In genomic region chr1:153665066-153665715, GRCm38 (mm10) we compare ENCODE assay signal across 9 mouse cellular contexts. TPM values are rescaled to one million over a fixed set of nuclear protein-coding genes. Genes with fewer than 3 reads are reported as not detected.
DNase-seq lines count a peak whose midpoint lies in the region; ATAC-seq and TF ChIP-seq lines count a peak whose summit lies in the region.
"Had no signal": no experiment of that assay in that cellular context is flagged by ENCODE, and none has a peak within 500 bp of the region (broad histone marks: within the 10 kb centered on the region; RNA-seq: fewer than 3 reads in every experiment).

No protein-coding gene starts in this region.

- 26% methylated on average over 10 of the region's 10 CpGs for WGBS in intestine, postnatal 0 days
- WGBS in intestine, embryonic 15.5 days = 19% methylated on average over 10 of the region's 10 CpGs
- 3% methylated on average over 10 of the region's 10 CpGs for WGBS in forebrain, postnatal 0 days
- 18% methylated on average over 10 of the region's 10 CpGs for WGBS in stomach, embryonic 16.5 days

- H3K36me3 ChIP-seq in intestine, postnatal 0 days (ENCODE audit: control insufficient read depth, insufficient read depth) = no peaks in the 10 kb centered on the region
- no peaks in the 10 kb centered on the region for H3K36me3 ChIP-seq in intestine, embryonic 15.5 days
- H3K36me3 ChIP-seq in forebrain, postnatal 0 days (ENCODE audit: insufficient read depth) = no peaks in the 10 kb centered on the region
- H3K36me3 ChIP-seq in stomach, embryonic 16.5 days (ENCODE audit: control insufficient read depth, insufficient read depth, low read length) = no peaks in the 10 kb centered on the region

- no peaks in the 10 kb centered on the region for H3K9me3 ChIP-seq in intestine, postnatal 0 days (ENCODE audit: control insufficient read depth)
- no peaks in the 10 kb centered on the region for H3K9me3 ChIP-seq in intestine, embryonic 15.5 days
- no peaks in the 10 kb centered on the region for H3K9me3 ChIP-seq in forebrain, postnatal 0 days (ENCODE audit: low read length)
- H3K9me3 ChIP-seq in stomach, embryonic 16.5 days (replicated peaks; ENCODE audit: control insufficient read depth, low read length) = no peaks in the 10 kb centered on the region

- DNase-seq in cerebellum, adult 8-10 months = peak; percentile 91
- DNase-seq in forebrain, postnatal 0 days = peak; percentile 68
- peak; percentile 48 for DNase-seq in mesoderm, embryonic 11.5 days (ENCODE audit: low read depth, low spot score)
- no peak for DNase-seq in spleen, adult 18-20 months
- DNase-seq in heart, adult 18-20 months = no peak

- peaks cover 3% of the 10 kb centered on the region; the same call in 1 of the 2 replicates for H3K4me1 ChIP-seq in intestine, postnatal 0 days (replicated peaks; ENCODE audit: control insufficient read depth, insufficient read depth, low read length)
- peaks cover 14% of the 10 kb centered on the region for H3K4me1 ChIP-seq in intestine, embryonic 15.5 days (replicated peaks)
- H3K4me1 ChIP-seq in forebrain, postnatal 0 days (ENCODE audit: insufficient read depth) = peaks cover 37% of the 10 kb centered on the region
- H3K4me1 ChIP-seq in stomach, embryonic 16.5 days (ENCODE audit: control insufficient read depth, insufficient read depth, low read length) = 0 out of 2 replicates have a peak, but pooled peaks cover 7% of the 10 kb centered on the region
- H3K4me1 ChIP-seq: megakaryocyte, embryonic 14.5 days had no signal

- H3K9ac ChIP-seq in intestine, postnatal 0 days (ENCODE audit: low read depth, low read length) = no peak overlapping the region
- no peak overlapping the region for H3K9ac ChIP-seq in intestine, embryonic 15.5 days
- H3K9ac ChIP-seq in forebrain, postnatal 0 days = peak overlapping the region; percentile 42
- H3K9ac ChIP-seq in stomach, embryonic 16.5 days (ENCODE audit: low read length) = no peak overlapping the region

- no peak overlapping the region for H3K27ac ChIP-seq in intestine, postnatal 0 days (ENCODE audit: low read depth, low read length)
- H3K27ac ChIP-seq in intestine, embryonic 15.5 days = no peak overlapping the region
- H3K27ac ChIP-seq in forebrain, postnatal 0 days (ENCODE audit: low read depth, low read length) = peak overlapping the region; percentile 79
- no peak overlapping the region for H3K27ac ChIP-seq in stomach, embryonic 16.5 days (ENCODE audit: low read length)

- no peak overlapping the region for H3K4me2 ChIP-seq in intestine, postnatal 0 days (replicated peaks; ENCODE audit: low read depth)
- no peak overlapping the region for H3K4me2 ChIP-seq in intestine, embryonic 15.5 days (replicated peaks)
- H3K4me2 ChIP-seq in forebrain, postnatal 0 days (ENCODE audit: low read depth) = peak overlapping the region; percentile 44
- no peak overlapping the region for H3K4me2 ChIP-seq in stomach, embryonic 16.5 days (ENCODE audit: low read depth, low read length)

- TF ChIP-seq CTCF in intestine, postnatal 0 days (IDR thresholded peaks at IDR 0.05; ENCODE audit: low read depth) = peak; percentile 36
- peak; percentile 66 for TF ChIP-seq CTCF in forebrain, postnatal 0 days (IDR thresholded peaks at IDR 0.05; ENCODE audit: low read depth)

- no peaks in the 10 kb centered on the region; the same call in 1 of the 2 replicates for H3K27me3 ChIP-seq in intestine, postnatal 0 days (replicated peaks; ENCODE audit: control insufficient read depth, insufficient read depth, low read length)
- H3K27me3 ChIP-seq in intestine, embryonic 15.5 days (replicated peaks) = peaks cover 13% of the 10 kb centered on the region
- no peaks in the 10 kb centered on the region for H3K27me3 ChIP-seq in forebrain, postnatal 0 days (ENCODE audit: insufficient read depth, low read length)
- H3K27me3 ChIP-seq in stomach, embryonic 16.5 days (ENCODE audit: control insufficient read depth, insufficient read depth, low read length) = peaks cover 16% of the 10 kb centered on the region; the same call in 1 of the 2 replicates

- no peak overlapping the region for H3K4me3 ChIP-seq in intestine, postnatal 0 days (ENCODE audit: low read depth, low read length)
- no peak overlapping the region for H3K4me3 ChIP-seq in intestine, embryonic 15.5 days (replicated peaks)
- H3K4me3 ChIP-seq in forebrain, postnatal 0 days (ENCODE audit: low read depth, low read length) = peak overlapping the region; percentile 31
- H3K4me3 ChIP-seq in stomach, embryonic 16.5 days (replicated peaks; ENCODE audit: low read length) = no peak overlapping the region
- H3K4me3 ChIP-seq: megakaryocyte, embryonic 14.5 days had no signal

- ATAC-seq in intestine, postnatal 0 days = no peak
- ATAC-seq in intestine, embryonic 15.5 days = no peak
- peak; percentile 81 for ATAC-seq in forebrain, postnatal 0 days
- ATAC-seq in stomach, embryonic 16.5 days (ENCODE audit: insufficient read depth, low FRiP score) = peak; percentile 41; the same call in 1 of the 2 replicates

RNA-seq across cellular contexts. Expression of gene Rgs8, which starts 12.4 kb away (rescaled TPM):
- polyA plus RNA-seq in intestine, postnatal 0 days (2015; fragmentation: Nextera tagmentation; extraction: Ambion mirVana) = 0.07 and 0.17 TPM in 2 replicates
- 0.23 and 0.37 TPM in 2 replicates for polyA plus RNA-seq in intestine, embryonic 15.5 days (2015; fragmentation: Nextera tagmentation; extraction: Ambion mirVana)
- total RNA-seq in forebrain, postnatal 0 days (2014; rRNA removed) = 19.3 and 22.7 TPM in 2 replicates
- 12.0 and 16.6 TPM in 2 replicates for polyA plus RNA-seq in forebrain, postnatal 0 days (2015; fragmentation: Nextera tagmentation; extraction: Ambion mirVana)
- polyA plus RNA-seq in stomach, embryonic 16.5 days (2015; fragmentation: Nextera tagmentation; extraction: Ambion mirVana) = 0.32 and 0.50 TPM in 2 replicates
- not detected for total RNA-seq in heart, adult 18-20 months (2021)

Comparison
In these comparisons a context has a peak if more than half of its experiments do, and no peak if none do; other contexts are left out.
1. ATAC-seq: peak in forebrain, postnatal 0 days (single experiment) and stomach, embryonic 16.5 days (single experiment); none in intestine, postnatal 0 days (single experiment) and intestine, embryonic 15.5 days (single experiment).
2. DNase-seq: peak in cerebellum, adult 8-10 months (single experiment), forebrain, postnatal 0 days (single experiment) and mesoderm, embryonic 11.5 days (single experiment); none in spleen, adult 18-20 months (0 of 2) and heart, adult 18-20 months (0 of 2).